Mouse (Mus musculus) embryonic facial prominence, embryonic 15.5 days (tissue): Measurements from ENCODE around the gene Clec16a. TPM values are rescaled to one million over a fixed set of nuclear protein-coding genes. Genes with fewer than 3 reads are reported as not detected.

Experiments
- polyA plus RNA-seq: library from polyadenylated mRNA; unstranded; fragments of >200 nt; fragmentation: Nextera tagmentation; extraction: Ambion mirVana; gene quantifications from 2 replicates; pipeline ENCODE4 v1.2.1, GENCODE M21; 2015

The Clec16a gene
- polyA plus RNA-seq, 1 experiment from 2014 or later, result 39.6 TPM

Other genes starting within 250 kb of the Clec16a start
- gene Emp2, start 231.4 kb upstream of the Clec16a start, polyA plus RNA-seq, result 76.9 and 79.5 TPM in 2 replicates
- gene Tekt5, start 149.8 kb upstream of the Clec16a start, polyA plus RNA-seq, result 2.6 and 2.9 TPM in 2 replicates
- gene Nubp1, start 133.4 kb upstream of the Clec16a start, polyA plus RNA-seq, result 47.1 and 54.7 TPM in 2 replicates
- 13.8 and 17.5 TPM in 2 replicates for gene Tvp23a, start 98.0 kb upstream of the Clec16a start, polyA plus RNA-seq
- gene Ciita, start 65.3 kb upstream of the Clec16a start, polyA plus RNA-seq, result 0.37 and 0.45 TPM in 2 replicates
- 26.5 and 26.7 TPM in 2 replicates for gene Dexi, start 2.3 kb upstream of the Clec16a start, polyA plus RNA-seq
- 15.3 and 15.4 TPM in 2 replicates for gene Socs1, start 240.2 kb downstream of the Clec16a start, polyA plus RNA-seq
- gene Tnp2, start 243.3 kb downstream of the Clec16a start, polyA plus RNA-seq, result not detected in 2 replicates
- gene Prm3, start 245.6 kb downstream of the Clec16a start, polyA plus RNA-seq, result not detected in 2 replicates